Mouse (Mus musculus) megakaryocyte, embryonic 14.5 days (primary cell): Measurements from ENCODE around the gene Acap3.

Experiments
- FLI1 ChIP-seq: IDR thresholded peaks from 2 replicates; pipeline ENCODE4 v1.6.1; 2012; ENCODE audit warnings: low read length, inconsistent platforms, mixed read lengths
- GATA1 ChIP-seq: IDR thresholded peaks from 3 replicates; pipeline ENCODE4 v1.6.1; 2012; ENCODE audit warnings: mixed read lengths, low read length, inconsistent platforms, borderline replicate concordance

- TF ChIP-seq GATA1 = no peak
- no peak for TF ChIP-seq FLI1
Measured at GRCm38 (mm10) chr4:155871404-155871803, 20.2 kb upstream of the Acap3 start.
